Mouse (Mus musculus): ENCODE results near the gene Parvb. TPM values are rescaled to one million over a fixed set of nuclear protein-coding genes. Genes with fewer than 3 reads are reported as not detected.

The Parvb gene
- polyA plus RNA-seq, 1 experiment from 2014 or later = 6.2 TPM

DNA sequence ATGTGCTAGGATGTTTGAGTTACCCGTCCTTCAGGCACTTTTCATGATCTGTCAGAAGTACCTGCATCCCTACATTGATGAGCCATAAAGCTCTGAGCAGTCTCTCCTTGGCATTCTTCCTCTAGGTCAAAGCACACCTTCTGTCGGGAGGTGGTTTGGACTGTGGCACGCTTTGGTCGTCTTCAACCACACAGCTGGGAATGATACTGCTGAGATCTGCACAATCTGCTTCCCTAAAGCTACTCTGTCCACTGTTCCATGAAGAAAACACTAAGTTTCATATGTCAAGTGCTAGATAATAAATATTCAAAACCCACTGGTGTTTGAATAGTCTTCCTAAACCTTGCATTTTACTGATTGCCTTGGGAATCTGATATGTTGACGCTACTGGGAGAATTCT is 10.3 kb upstream of the Parvb start:
- peaks cover 56% of the 10 kb centered on the region for H3K4me1 ChIP-seq (replicated peaks)
- WGBS = 88% methylated on average over 5 of the region's 5 CpGs

DNA sequence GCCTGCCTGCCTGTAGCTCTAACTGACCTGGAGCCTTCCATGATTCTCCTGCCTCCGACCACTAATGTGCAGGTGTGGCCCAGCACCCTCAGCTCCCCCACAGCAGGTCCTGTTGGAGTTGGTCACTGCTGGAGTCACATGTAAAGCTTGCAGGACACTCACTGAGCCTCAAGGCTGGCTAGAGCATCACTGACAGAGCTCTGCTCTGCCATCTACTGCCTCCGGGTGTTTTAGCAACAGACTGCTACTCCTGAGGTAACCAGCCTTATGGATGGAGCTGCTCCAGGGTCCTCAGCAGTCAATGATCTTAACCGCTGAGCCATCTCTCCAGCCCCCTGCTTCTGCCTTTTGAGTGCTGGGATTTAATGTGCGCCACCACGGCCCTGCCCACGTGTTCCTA is 8.4 kb upstream of the Parvb start:
- peak overlapping the region; percentile 66 for H3K27ac ChIP-seq
- no peak overlapping the region for H3K4me3 ChIP-seq (replicated peaks)
- no peaks in the 10 kb centered on the region for H3K9me3 ChIP-seq
- WGBS = 24% methylated on average over 6 of the region's 6 CpGs
- H3K27me3 ChIP-seq = no peaks in the 10 kb centered on the region
- H3K4me2 ChIP-seq (replicated peaks) = no peak overlapping the region
- no peak overlapping the region for H3K9ac ChIP-seq (replicated peaks)
- no peaks in the 10 kb centered on the region for H3K36me3 ChIP-seq
- ATAC-seq = 0 out of 2 replicates have a peak, but pooled peaks have one; percentile 13
- H3K4me1 ChIP-seq (replicated peaks) = peaks cover 58% of the 10 kb centered on the region

More for the DNA sequence above, 10.3 kb upstream of the Parvb start:
- no peaks in the 10 kb centered on the region for H3K36me3 ChIP-seq
- no peak for ATAC-seq
- H3K9me3 ChIP-seq = no peaks in the 10 kb centered on the region
- no peak overlapping the region for H3K9ac ChIP-seq (replicated peaks)
- no peak overlapping the region for H3K27ac ChIP-seq
- no peaks in the 10 kb centered on the region for H3K27me3 ChIP-seq
- H3K4me2 ChIP-seq (replicated peaks) = no peak overlapping the region
- no peak overlapping the region for H3K4me3 ChIP-seq (replicated peaks)

DNA sequence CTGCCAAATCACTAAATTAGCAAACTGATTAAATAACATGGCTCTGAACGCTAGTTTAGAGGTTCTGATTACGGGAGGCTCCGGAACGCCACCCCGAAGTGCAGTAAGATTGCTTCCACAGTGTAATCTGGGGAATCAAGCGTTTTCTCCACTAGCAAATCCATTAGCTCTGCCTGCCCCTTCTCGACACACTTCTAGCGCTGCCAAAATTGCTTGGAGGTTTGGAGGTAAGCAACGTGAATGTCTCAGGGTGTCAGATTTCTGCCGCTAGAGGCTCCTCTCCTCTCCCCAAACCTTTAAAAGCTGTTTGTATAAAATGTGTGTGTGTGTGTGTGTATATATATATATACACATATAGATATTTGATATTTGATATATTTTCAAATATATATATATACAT is 7.1 kb upstream of the Parvb start:
- no peak overlapping the region for H3K9ac ChIP-seq (replicated peaks)
- no peak for ATAC-seq
- 51% methylated on average over 10 of the region's 10 CpGs for WGBS
- H3K4me2 ChIP-seq (replicated peaks) = no peak overlapping the region
- H3K4me1 ChIP-seq (replicated peaks) = peaks cover 49% of the 10 kb centered on the region
- H3K36me3 ChIP-seq = no peaks in the 10 kb centered on the region
- 0 out of 2 replicates have a peak overlapping the region, but pooled peaks have one; percentile 66 for H3K27ac ChIP-seq
- H3K9me3 ChIP-seq = no peaks in the 10 kb centered on the region
- H3K27me3 ChIP-seq = no peaks in the 10 kb centered on the region
- H3K4me3 ChIP-seq (replicated peaks) = no peak overlapping the region

DNA sequence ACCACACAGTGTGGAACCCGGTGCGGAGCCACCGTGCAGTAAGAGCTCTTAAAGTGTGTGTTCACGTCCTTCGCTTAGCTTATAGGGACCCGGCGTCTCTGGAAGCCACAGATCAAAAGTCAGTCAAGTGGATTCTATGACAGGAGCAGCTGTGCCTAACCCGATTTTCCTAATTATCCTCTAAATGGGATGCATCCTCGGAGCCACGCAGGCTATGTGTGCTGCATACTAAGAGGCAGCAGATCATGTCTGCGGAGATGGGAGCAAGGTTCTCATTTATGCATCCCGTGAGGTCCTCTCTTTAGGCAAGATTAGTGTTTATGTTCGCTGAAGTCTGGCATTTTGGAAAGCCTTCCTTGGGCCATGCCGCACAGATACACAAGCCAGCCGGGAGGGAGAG is 4.9 kb upstream of the Parvb start:
- peak overlapping the region; percentile 84 for H3K27ac ChIP-seq
- H3K4me1 ChIP-seq (replicated peaks) = peaks cover 68% of the 10 kb centered on the region
- no peak overlapping the region for H3K4me3 ChIP-seq (replicated peaks)
- H3K9ac ChIP-seq (replicated peaks) = no peak overlapping the region
- ATAC-seq = peak; percentile 73
- no peaks in the 10 kb centered on the region for H3K9me3 ChIP-seq
- no peaks in the 10 kb centered on the region for H3K36me3 ChIP-seq
- no peaks in the 10 kb centered on the region for H3K27me3 ChIP-seq
- H3K4me2 ChIP-seq (replicated peaks) = peak overlapping the region; percentile 11; the same call in 1 of the 2 replicates
- 17% methylated on average over 15 of the region's 15 CpGs for whole genome bisulfite sequencing

DNA sequence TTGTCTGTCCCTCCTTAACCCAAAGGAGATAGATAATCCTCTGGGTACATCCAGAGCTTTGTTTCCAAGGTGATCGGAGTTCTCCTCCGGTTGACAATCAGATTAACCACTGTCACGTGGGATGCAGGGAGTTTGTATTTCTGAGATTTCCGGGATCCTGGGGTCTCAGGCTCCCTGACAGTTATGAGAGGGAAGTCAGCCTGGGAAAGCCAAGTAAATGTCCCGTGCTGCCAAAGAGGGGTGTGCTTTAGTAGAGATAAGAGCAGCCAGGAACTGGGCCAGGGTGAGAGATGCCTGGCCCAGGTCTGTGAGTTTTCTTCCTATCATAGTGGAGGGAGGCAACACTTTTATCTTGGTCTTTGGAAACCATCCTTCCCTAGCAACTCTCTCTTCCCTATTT is 1.2 kb upstream of the Parvb start:
- Histone ChIP-seq H3K4me2 (replicated peaks) (peak overlapping the region; percentile 83; the same call in 1 of the 2 replicates), H3K36me3 (no peaks in the 10 kb centered on the region), H3K27ac (peak overlapping the region; percentile 75), H3K4me3 (replicated peaks) (no peak overlapping the region), H3K27me3 (no peaks in the 10 kb centered on the region), H3K9ac (replicated peaks) (peak overlapping the region; percentile 70; the same call in 1 of the 2 replicates), H3K9me3 (no peaks in the 10 kb centered on the region), H3K4me1 (replicated peaks) (peaks cover 68% of the 10 kb centered on the region)
- 1% methylated on average over 5 of the region's 5 CpGs for WGBS
- ATAC-seq = no peak

DNA sequence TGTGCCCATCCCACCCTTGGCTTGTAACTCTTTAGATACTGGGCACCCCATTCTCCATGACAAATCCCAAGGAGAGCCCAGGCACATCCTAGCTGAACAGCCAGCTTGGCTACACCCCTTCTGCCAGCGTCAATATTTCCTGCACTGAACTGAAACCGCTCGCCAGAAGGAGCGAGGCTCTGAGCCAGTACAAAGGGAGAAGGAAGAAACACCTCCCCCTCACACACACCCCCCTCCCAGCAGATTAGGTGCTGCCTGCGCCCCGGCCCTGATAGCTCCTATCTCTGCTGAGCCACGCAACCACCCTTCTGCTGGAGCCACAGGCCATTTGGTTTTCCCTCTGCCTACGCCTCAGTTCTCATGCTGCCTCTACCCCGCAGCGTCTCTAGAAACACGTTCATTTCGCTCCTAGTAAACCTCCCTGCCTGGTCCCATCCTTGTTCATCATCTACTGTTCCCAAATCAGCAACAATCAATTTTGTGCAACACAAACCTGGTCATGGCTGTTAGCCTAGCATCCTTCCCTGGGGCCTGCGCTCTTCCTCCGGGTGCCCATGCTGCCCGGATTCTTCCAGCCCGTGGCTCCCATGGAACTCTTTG is 630 bp upstream of the Parvb start:
- Histone ChIP-seq H3K9me3 (no peaks in the 10 kb centered on the region), H3K9ac (replicated peaks) (peak overlapping the region; percentile 70), H3K4me1 (replicated peaks) (peaks cover 64% of the 10 kb centered on the region), H3K4me3 (replicated peaks) (peak overlapping the region; percentile 44), H3K4me2 (replicated peaks) (peak overlapping the region; percentile 83), H3K27me3 (no peaks in the 10 kb centered on the region), H3K27ac (peak overlapping the region; percentile 75), H3K36me3 (no peaks in the 10 kb centered on the region)
- 3% methylated on average over 16 of the region's 16 CpGs for WGBS
- peak; percentile 4; the same call in 1 of the 2 replicates for ATAC-seq

DNA sequence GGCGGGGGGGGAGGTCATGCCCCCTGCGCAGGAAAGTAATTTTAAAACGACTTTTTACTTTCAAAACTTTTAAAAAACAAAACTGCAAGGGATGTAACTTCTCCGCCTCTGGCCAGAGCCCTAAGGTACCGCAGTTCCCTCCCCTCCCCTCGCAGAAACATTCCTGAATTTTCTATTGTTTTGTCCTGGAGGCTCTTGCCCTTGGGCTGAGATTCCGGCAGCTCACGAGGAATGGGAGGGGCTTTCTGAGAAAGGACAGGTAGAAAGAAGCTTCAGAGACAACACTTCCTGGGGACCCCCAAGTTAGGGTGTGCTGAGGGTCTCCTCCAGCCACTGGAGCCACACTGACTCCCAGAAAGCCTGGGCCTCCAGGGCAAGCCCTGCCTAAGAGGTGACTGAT is 766 bp downstream of the Parvb start:
- WGBS = 13% methylated on average over 8 of the region's 8 CpGs
- peak overlapping the region; percentile 44 for H3K4me3 ChIP-seq (replicated peaks)

DNA sequence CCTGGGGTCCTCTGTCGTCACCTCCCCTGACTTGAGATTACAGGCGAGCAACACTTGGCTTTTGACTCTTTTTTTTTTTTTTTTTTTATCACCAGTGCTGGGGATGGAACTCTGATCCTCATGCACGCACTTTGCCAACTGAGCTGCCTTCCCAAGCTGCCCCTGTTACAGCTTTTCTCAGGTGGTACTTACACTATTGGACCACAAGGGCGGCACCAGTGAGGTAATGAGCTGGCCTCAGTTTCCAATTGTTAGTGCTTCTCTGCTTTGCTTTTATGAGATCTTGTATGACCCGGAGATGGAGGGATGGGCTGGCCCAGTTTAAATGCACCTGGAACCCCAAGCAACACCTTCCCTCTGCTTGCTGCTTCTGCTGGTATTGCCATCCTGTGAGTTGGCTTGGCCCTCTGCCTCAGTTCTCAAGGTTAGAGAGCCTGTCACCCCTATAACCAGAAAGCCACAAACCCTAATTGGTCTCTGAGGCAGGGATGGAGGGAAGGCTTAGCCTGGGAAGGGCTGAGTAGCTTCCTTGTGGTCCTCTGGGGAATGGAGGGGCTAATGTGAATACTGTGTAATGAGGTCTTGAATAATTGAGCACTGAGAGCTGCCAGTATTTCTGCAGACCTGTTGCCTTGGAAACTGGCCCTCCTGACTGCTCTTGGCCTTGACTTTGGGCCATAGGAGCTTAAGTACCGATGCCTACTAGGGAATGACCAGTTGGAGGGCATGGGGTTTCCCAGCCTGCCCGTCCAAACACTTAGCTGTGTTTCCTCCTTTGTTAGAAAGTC is 3.1 kb downstream of the Parvb start:
- no peak overlapping the region for H3K4me2 ChIP-seq (replicated peaks)
- no peaks in the 10 kb centered on the region for H3K27me3 ChIP-seq
- no peaks in the 10 kb centered on the region for H3K36me3 ChIP-seq
- peak; percentile 28; the same call in 1 of the 2 replicates for ATAC-seq
- 86% methylated on average over 7 of the region's 7 CpGs for WGBS
- H3K9ac ChIP-seq (replicated peaks) = no peak overlapping the region
- peak overlapping the region; percentile 69; the same call in 1 of the 2 replicates for H3K27ac ChIP-seq
- peaks cover 67% of the 10 kb centered on the region for H3K4me1 ChIP-seq (replicated peaks)
- no peak overlapping the region for H3K4me3 ChIP-seq (replicated peaks)
- no peaks in the 10 kb centered on the region for H3K9me3 ChIP-seq

More for the DNA sequence above, 766 bp downstream of the Parvb start:
- Histone ChIP-seq H3K36me3 (no peaks in the 10 kb centered on the region), H3K4me2 (replicated peaks) (peak overlapping the region; percentile 83), H3K27ac (peak overlapping the region; percentile 75), H3K27me3 (no peaks in the 10 kb centered on the region), H3K9me3 (no peaks in the 10 kb centered on the region), H3K4me1 (replicated peaks) (peaks cover 55% of the 10 kb centered on the region), H3K9ac (replicated peaks) (peak overlapping the region; percentile 70; the same call in 1 of the 2 replicates)
- no peak for ATAC-seq

DNA sequence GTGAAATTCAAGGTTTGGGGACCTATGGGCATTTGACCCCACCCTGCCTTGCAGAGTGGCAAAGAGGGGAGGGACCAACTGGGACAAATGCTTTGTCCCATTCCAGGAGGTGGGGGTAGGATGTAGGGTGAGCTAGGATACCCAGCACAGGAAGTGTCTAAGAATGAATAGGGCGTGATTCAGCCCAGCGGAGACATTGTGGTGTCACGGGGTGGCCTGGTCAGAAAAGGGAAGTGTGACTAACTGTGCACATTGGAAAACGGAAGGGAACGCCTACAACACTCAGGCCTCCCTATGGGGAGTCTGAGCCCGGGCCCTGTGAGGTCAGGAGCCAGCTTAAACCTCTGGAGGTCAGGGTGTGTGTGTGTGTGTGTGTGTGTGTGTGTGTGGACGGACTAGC is 3.8 kb downstream of the Parvb start:
- Histone ChIP-seq H3K4me3 (replicated peaks) (no peak overlapping the region), H3K4me1 (replicated peaks) (peaks cover 61% of the 10 kb centered on the region), H3K36me3 (no peaks in the 10 kb centered on the region), H3K27ac (no peak overlapping the region), H3K9me3 (no peaks in the 10 kb centered on the region), H3K9ac (replicated peaks) (no peak overlapping the region), H3K27me3 (no peaks in the 10 kb centered on the region), H3K4me2 (replicated peaks) (no peak overlapping the region)
- ATAC-seq = no peak
- 62% methylated on average over 7 of the region's 7 CpGs for WGBS

DNA sequence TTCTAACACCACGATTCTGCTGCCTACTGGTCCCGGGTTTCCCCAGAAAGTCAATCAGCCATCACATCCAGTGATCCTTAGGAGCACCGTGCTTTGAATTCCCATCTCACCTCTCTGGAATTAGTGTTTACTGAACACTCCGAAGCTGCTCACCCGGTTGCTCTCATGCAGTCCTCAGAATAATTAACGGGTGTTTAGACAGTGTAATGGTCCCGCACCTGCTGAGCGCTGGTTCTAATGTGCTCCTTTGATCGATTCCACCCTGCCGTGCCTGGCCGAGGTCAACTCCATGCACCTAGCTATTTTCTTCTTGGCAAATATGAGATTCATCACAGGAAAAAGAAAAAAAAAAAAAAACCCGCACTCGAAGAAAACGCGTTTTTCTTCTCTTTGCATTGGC is 6.7 kb downstream of the Parvb start:
- Histone ChIP-seq H3K27me3 (no peaks in the 10 kb centered on the region), H3K4me2 (replicated peaks) (peak overlapping the region; percentile 17; the same call in 1 of the 2 replicates), H3K27ac (peak overlapping the region; percentile 64), H3K4me3 (replicated peaks) (no peak overlapping the region), H3K9me3 (no peaks in the 10 kb centered on the region), H3K9ac (replicated peaks) (no peak overlapping the region), H3K4me1 (replicated peaks) (peaks cover 45% of the 10 kb centered on the region), H3K36me3 (no peaks in the 10 kb centered on the region)
- ATAC-seq = no peak; the same call in 1 of the 2 replicates
- WGBS = 31% methylated on average over 15 of the region's 15 CpGs

DNA sequence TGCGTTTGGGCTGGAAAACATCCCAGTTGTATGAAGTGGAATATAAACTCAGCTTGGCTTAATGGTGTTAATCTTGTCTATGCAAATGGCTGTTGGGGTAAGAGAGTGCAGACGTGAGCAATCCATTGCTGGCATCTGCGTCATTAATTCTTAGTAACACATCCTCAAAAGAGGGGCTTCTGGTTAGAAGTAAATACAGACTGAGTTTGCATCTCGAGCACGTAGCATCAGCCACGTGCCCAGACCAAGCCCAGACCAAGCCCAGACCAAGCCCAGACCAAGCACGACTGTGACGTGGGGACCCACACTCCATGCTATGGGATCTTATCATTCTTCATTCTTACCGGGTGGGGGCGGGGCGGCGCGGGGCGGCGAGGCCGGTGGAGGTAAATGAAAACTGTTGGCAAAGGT is 7.2 kb downstream of the Parvb start:
- Histone ChIP-seq H3K36me3 (no peaks in the 10 kb centered on the region), H3K4me2 (replicated peaks) (peak overlapping the region; percentile 17), H3K27ac (peak overlapping the region; percentile 64), H3K27me3 (no peaks in the 10 kb centered on the region), H3K9me3 (no peaks in the 10 kb centered on the region), H3K4me1 (replicated peaks) (peaks cover 45% of the 10 kb centered on the region), H3K9ac (replicated peaks) (no peak overlapping the region), H3K4me3 (replicated peaks) (no peak overlapping the region)
- ATAC-seq = peak; percentile 43; the same call in 1 of the 2 replicates
- WGBS = 20% methylated on average over 16 of the region's 16 CpGs

DNA sequence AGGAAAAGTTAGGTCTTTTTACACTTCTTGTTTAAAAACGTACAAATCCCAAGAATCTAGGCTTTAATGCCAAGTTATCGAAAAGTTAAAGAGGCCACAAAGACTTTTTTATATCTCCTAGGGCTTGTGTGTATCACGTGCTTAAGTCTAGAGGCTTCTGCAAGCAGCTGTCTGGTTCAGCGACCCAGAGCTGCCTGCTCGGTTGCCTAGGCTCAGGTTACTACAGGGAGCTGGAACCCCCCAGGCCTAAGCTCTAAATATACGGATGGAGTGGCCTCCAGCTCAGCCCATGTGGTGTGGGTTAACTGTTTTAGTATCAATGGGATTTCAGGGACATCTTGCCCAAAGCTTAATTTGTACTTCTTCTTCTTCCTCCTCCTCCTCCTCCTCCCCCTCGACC is 9.7 kb downstream of the Parvb start:
- no peak overlapping the region for H3K27ac ChIP-seq
- H3K9ac ChIP-seq (replicated peaks) = no peak overlapping the region
- H3K4me2 ChIP-seq (replicated peaks) = no peak overlapping the region
- no peaks in the 10 kb centered on the region for H3K36me3 ChIP-seq
- no peaks in the 10 kb centered on the region for H3K9me3 ChIP-seq
- no peaks in the 10 kb centered on the region for H3K27me3 ChIP-seq
- H3K4me3 ChIP-seq (replicated peaks) = no peak overlapping the region
- peaks cover 44% of the 10 kb centered on the region for H3K4me1 ChIP-seq (replicated peaks)
- WGBS = 37% methylated on average over 7 of the region's 7 CpGs
- ATAC-seq = no peak
